Mouse (Mus musculus) hindbrain, embryonic 13.5 days (tissue): ENCODE results near the gene Lrrc27. TPM values are rescaled to one million over a fixed set of nuclear protein-coding genes. Genes with fewer than 3 reads are reported as not detected.

Source experiments
- ATAC-seq: fragments of 200-750 bp; cut with Nextera tagmentation; 2 replicates; pipeline ENCODE4 v1.8.0; 2017; ENCODE audit warnings: moderate TSS enrichment; ENCODE audit not compliant: low FRiP score
- H3K27ac ChIP-seq: fragments of 300-500 bp; sonication (generic); 2 replicates; pipeline ENCODE4 v1.5.1; 2015; ENCODE audit warnings: inconsistent platforms, mild to moderate bottlenecking, moderate library complexity
- H3K27me3 ChIP-seq: fragments of 300-500 bp; sonication (generic); 2 replicates; pipeline ENCODE4 v1.6.1; 2015; ENCODE audit warnings: mild to moderate bottlenecking, inconsistent platforms
- H3K36me3 ChIP-seq: fragments of 300-500 bp; sonication (generic); 2 replicates; pipeline ENCODE4 v1.6.1; 2015; ENCODE audit warnings: mild to moderate bottlenecking, inconsistent platforms
- H3K4me1 ChIP-seq: fragments of 300-500 bp; sonication (generic); replicated peaks from 2 replicates; pipeline ENCODE4 v1.6.1; 2015; ENCODE audit warnings: inconsistent platforms
- H3K4me2 ChIP-seq: fragments of 300-500 bp; sonication (generic); 2 replicates; pipeline ENCODE4 v1.6.1; 2015; ENCODE audit warnings: inconsistent platforms, mild to moderate bottlenecking, moderate library complexity
- H3K4me3 ChIP-seq: fragments of 300-500 bp; sonication (generic); 2 replicates; pipeline ENCODE4 v1.5.1; 2015; ENCODE audit warnings: mild to moderate bottlenecking, inconsistent platforms
- H3K9ac ChIP-seq: fragments of 300-500 bp; sonication (generic); 2 replicates; pipeline ENCODE4 v1.6.1; 2015; ENCODE audit warnings: mild to moderate bottlenecking, inconsistent platforms
- H3K9me3 ChIP-seq: fragments of 300-500 bp; sonication (generic); 2 replicates; pipeline ENCODE4 v1.6.1; 2016; ENCODE audit warnings: inconsistent platforms
- WGBS: fragments of 180-500 bp; shearing (Covaris S2); methylation state at CpG from one replicate; pipeline ENCODE4 v1.1.7; 2015; 5-methylcytosine and 5-hydroxymethylcytosine counted together
- polyA plus RNA-seq: library from polyadenylated mRNA; unstranded; fragments of >200 nt; fragmentation: Nextera tagmentation; extraction: Ambion mirVana; gene quantifications from 2 replicates; pipeline ENCODE4 v1.2.1, GENCODE M21; 2015

The Lrrc27 gene
- polyA plus RNA-seq, 1 experiment from 2014 or later = 3.5 TPM

GRCm38 (mm10) chr7:139285295-139285943, 72.6 kb downstream of the Lrrc27 start:
- Histone ChIP-seq H3K4me1 (peaks cover 6% of the 10 kb centered on the region), H3K27ac (no peak overlapping the region), H3K9ac (no peak overlapping the region), H3K36me3 (no peaks in the 10 kb centered on the region), H3K27me3 (no peaks in the 10 kb centered on the region; the same call in 1 of the 2 replicates), H3K9me3 (no peaks in the 10 kb centered on the region), H3K4me2 (no peak overlapping the region), H3K4me3 (no peak overlapping the region)
- 78% methylated on average over 16 of the region's 16 CpGs for WGBS
- ATAC-seq = no peak

- H3K27me3 ChIP-seq = no peaks in the 10 kb centered on the region; the same call in 1 of the 2 replicates
- H3K9ac ChIP-seq = no peak overlapping the region
- no peaks in the 10 kb centered on the region for H3K4me1 ChIP-seq
- no peak overlapping the region for H3K4me3 ChIP-seq
- no peaks in the 10 kb centered on the region for H3K36me3 ChIP-seq
- H3K9me3 ChIP-seq = no peaks in the 10 kb centered on the region
- ATAC-seq = no peak
- no peak overlapping the region for H3K27ac ChIP-seq
- WGBS = 82% methylated on average over 7 of the region's 7 CpGs
- H3K4me2 ChIP-seq = no peak overlapping the region
Measured at GRCm38 (mm10) chr7:139288540-139288939, 75.8 kb downstream of the Lrrc27 start.

Other genes with a start within 250 kb of the Lrrc27 start
- 265 and 280 TPM in 2 replicates for gene Dpysl4, start 127.0 kb upstream of the Lrrc27 start, polyA plus RNA-seq
- 1.1 TPM in 2 replicates for gene Stk32c, start 319 bp downstream of the Lrrc27 start, polyA plus RNA-seq
- gene Pwwp2b, start 35.5 kb downstream of the Lrrc27 start, polyA plus RNA-seq = 4.5 and 4.9 TPM in 2 replicates
- gene Inpp5a, start 176.1 kb downstream of the Lrrc27 start, polyA plus RNA-seq = 15.9 and 16.4 TPM in 2 replicates